Mouse (Mus musculus) heart, postnatal 0 days (tissue): ENCODE measurements around the gene Klhl29. TPM values are rescaled to one million over a fixed set of nuclear protein-coding genes. Genes with fewer than 3 reads are reported as not detected.
A peak's percentile ranks its signal among the peaks of the same experiment; 100 is the strongest.

Source experiments
- ATAC-seq: fragments of 200-750 bp; cut with Nextera tagmentation; 2 replicates; pipeline ENCODE4 v1.8.0; 2017; ENCODE audit warnings: low read depth, moderate number of reproducible peaks, moderate library complexity; ENCODE audit not compliant: insufficient read depth
- DNase-seq: peaks from one replicate; pipeline ENCODE4 v3.0.0-alpha.2; 2016; ENCODE audit warnings: low spot score
- H3K27ac ChIP-seq: fragments of 300-500 bp; sonication (generic); 2 replicates; pipeline ENCODE4 v1.5.1; 2014; ENCODE audit warnings: low read depth, mild to moderate bottlenecking
- H3K27me3 ChIP-seq: fragments of 300-500 bp; sonication (generic); 2 replicates; pipeline ENCODE4 v1.6.1; 2014; ENCODE audit warnings: low read length, mixed read lengths; ENCODE audit not compliant: control insufficient read depth, insufficient read depth
- H3K36me3 ChIP-seq: fragments of 300-500 bp; sonication (generic); replicated peaks from 2 replicates; pipeline ENCODE4 v1.6.1; 2014; ENCODE audit warnings: low read length, mixed read lengths; ENCODE audit not compliant: control insufficient read depth, insufficient read depth
- H3K4me1 ChIP-seq: fragments of 300-500 bp; sonication (generic); 2 replicates; pipeline ENCODE4 v1.6.1; 2014; ENCODE audit warnings: antibody characterized with exemption; ENCODE audit not compliant: control insufficient read depth, insufficient read depth
- H3K4me2 ChIP-seq: fragments of 300-500 bp; sonication (generic); 2 replicates; pipeline ENCODE4 v1.6.1; 2014; ENCODE audit warnings: low read depth, mild to moderate bottlenecking, low read length, moderate library complexity
- H3K4me3 ChIP-seq: fragments of 300-500 bp; sonication (generic); 2 replicates; pipeline ENCODE4 v1.5.1; 2014; ENCODE audit warnings: low read depth, low read length
- H3K9ac ChIP-seq: fragments of 300-500 bp; sonication (generic); replicated peaks from 2 replicates; pipeline ENCODE4 v1.6.1; 2014; ENCODE audit warnings: low read depth, low read length, mixed read lengths
- H3K9me3 ChIP-seq: fragments of 300-500 bp; sonication (generic); replicated peaks from 2 replicates; pipeline ENCODE4 v1.6.1; 2016; ENCODE audit warnings: low read length; ENCODE audit not compliant: control insufficient read depth
- CTCF ChIP-seq: IDR thresholded peaks from 2 replicates; pipeline ENCODE4 v1.5.1; 2016; ENCODE audit warnings: antibody characterized with exemption, control low read depth, low read depth
- EP300 ChIP-seq: IDR thresholded peaks from 2 replicates; pipeline ENCODE4 v1.6.1; 2016; ENCODE audit warnings: antibody characterized with exemption, low read depth
- WGBS: fragments of 180-500 bp; shearing (Covaris S2); extraction: QIAGEN DNeasy Blood & Tissue Kit; methylation state at CpG from one replicate; pipeline ENCODE4 v1.1.7; 2014; 5-methylcytosine and 5-hydroxymethylcytosine counted together
- polyA plus RNA-seq: library from polyadenylated mRNA; unstranded; fragments of >200 nt; fragmentation: Nextera tagmentation; extraction: Ambion mirVana; gene quantifications from 2 replicates; pipeline ENCODE4 v1.2.1, GENCODE M21; 2015
- total RNA-seq: library from RNA; depleted of rRNA; stranded (reverse); fragments of >200 nt; gene quantifications from 2 replicates; pipeline ENCODE4 v1.2.3, GENCODE M21; 2014; ENCODE audit warnings: low replicate concordance

The Klhl29 gene
- total and polyA plus RNA-seq, 2 experiments from 2014 or later: 0.04 to 0.11 TPM

GRCm38 (mm10) chr12:5246193-5246621, 129.3 kb downstream of the Klhl29 start:
- DNase-seq: no peak
- Histone ChIP-seq H3K4me2 (no peak overlapping the region), H3K9ac (no peak overlapping the region), H3K36me3 (no peaks in the 10 kb centered on the region), H3K4me3 (no peak overlapping the region), H3K27me3 (no peaks in the 10 kb centered on the region), H3K27ac (no peak overlapping the region), H3K4me1 (peaks cover 8% of the 10 kb centered on the region; the same call in 1 of the 2 replicates), H3K9me3 (no peaks in the 10 kb centered on the region)
- TF ChIP-seq CTCF (no peak), EP300 (no peak)
- 49% methylated on average over 9 of the region's 9 CpGs for WGBS
- peak; percentile 21; the same call in 1 of the 2 replicates for ATAC-seq

- WGBS: 58% methylated on average over 4 of the region's 4 CpGs
- Histone ChIP-seq H3K4me2 (no peak overlapping the region), H3K27me3 (no peaks in the 10 kb centered on the region), H3K36me3 (no peaks in the 10 kb centered on the region), H3K9me3 (no peaks in the 10 kb centered on the region), H3K4me3 (no peak overlapping the region), H3K9ac (no peak overlapping the region), H3K4me1 (peaks cover 8% of the 10 kb centered on the region; the same call in 1 of the 2 replicates), H3K27ac (no peak overlapping the region)
- no peak for TF ChIP-seq EP300
- TF ChIP-seq CTCF: no peak
- DNase-seq: no peak
- ATAC-seq: no peak
Measured at GRCm38 (mm10) chr12:5245207-5245597, 130.3 kb downstream of the Klhl29 start.

- ATAC-seq (no peak), DNase-seq (no peak)
- H3K27ac ChIP-seq: no peak overlapping the region
- no peak overlapping the region for H3K9ac ChIP-seq
- no peaks in the 10 kb centered on the region for H3K36me3 ChIP-seq
- H3K4me1 ChIP-seq: peaks cover 8% of the 10 kb centered on the region; the same call in 1 of the 2 replicates
- no peaks in the 10 kb centered on the region for H3K27me3 ChIP-seq
- no peak overlapping the region for H3K4me2 ChIP-seq
- H3K4me3 ChIP-seq: no peak overlapping the region
- TF ChIP-seq CTCF (no peak), EP300 (no peak)
- 76% methylated on average over 10 of the region's 10 CpGs for WGBS
- H3K9me3 ChIP-seq: no peaks in the 10 kb centered on the region
Measured at GRCm38 (mm10) chr12:5244431-5245206, 130.9 kb downstream of the Klhl29 start.

GRCm38 (mm10) chr12:5243867-5244266, 131.6 kb downstream of the Klhl29 start:
- no peak overlapping the region for H3K9ac ChIP-seq
- no peak overlapping the region for H3K4me2 ChIP-seq
- DNase-seq: no peak
- peaks cover 8% of the 10 kb centered on the region; the same call in 1 of the 2 replicates for H3K4me1 ChIP-seq
- H3K4me3 ChIP-seq: no peak overlapping the region
- WGBS: 87% methylated on average over 6 of the region's 6 CpGs
- no peaks in the 10 kb centered on the region for H3K9me3 ChIP-seq
- no peaks in the 10 kb centered on the region for H3K27me3 ChIP-seq
- no peak for ATAC-seq
- TF ChIP-seq EP300 (no peak), CTCF (no peak)
- no peaks in the 10 kb centered on the region for H3K36me3 ChIP-seq
- H3K27ac ChIP-seq: no peak overlapping the region

- Histone ChIP-seq H3K4me2 (no peak overlapping the region), H3K9me3 (no peaks in the 10 kb centered on the region), H3K36me3 (no peaks in the 10 kb centered on the region), H3K27me3 (no peaks in the 10 kb centered on the region), H3K9ac (no peak overlapping the region), H3K4me3 (no peak overlapping the region), H3K4me1 (peaks cover 8% of the 10 kb centered on the region; the same call in 1 of the 2 replicates), H3K27ac (no peak overlapping the region)
- no peak for DNase-seq
- 79% methylated on average over 4 of the region's 4 CpGs for WGBS
- no peak for ATAC-seq
- no peak for TF ChIP-seq CTCF
- TF ChIP-seq EP300: no peak
Measured at GRCm38 (mm10) chr12:5243449-5243848, 132.0 kb downstream of the Klhl29 start.
